Mouse (Mus musculus): Measurements from ENCODE around the gene Crybb1. TPM values are rescaled to one million over a fixed set of nuclear protein-coding genes. Genes with fewer than 3 reads are reported as not detected.

Crybb1 gene
- total RNA-seq, 2 experiments from 2014 or later = 2.4 to 4.1 TPM

DNA sequence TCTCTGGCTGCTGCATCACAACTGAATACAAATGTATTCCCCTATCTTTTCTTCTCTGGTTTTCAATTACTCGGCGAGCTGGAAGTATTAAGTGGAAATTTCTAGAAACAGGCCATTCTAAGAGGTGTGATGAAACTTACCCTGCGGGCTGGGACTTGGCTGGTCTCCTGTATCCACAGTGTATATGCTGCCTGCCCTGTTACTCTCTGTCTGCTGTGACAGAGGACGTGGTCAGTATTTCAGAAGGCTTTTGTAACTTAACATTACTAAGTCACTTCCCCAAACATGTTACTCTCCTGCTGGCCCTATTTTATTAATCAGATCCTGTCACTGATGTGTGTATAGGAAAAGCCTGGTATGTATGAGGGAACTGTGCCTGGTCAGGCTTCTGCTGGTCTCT lies 26.1 kb downstream of the Crybb1 start:
- intact Hi-C loops (cut with DNase I) = no loop called here
- no peak for DNase-seq

DNA sequence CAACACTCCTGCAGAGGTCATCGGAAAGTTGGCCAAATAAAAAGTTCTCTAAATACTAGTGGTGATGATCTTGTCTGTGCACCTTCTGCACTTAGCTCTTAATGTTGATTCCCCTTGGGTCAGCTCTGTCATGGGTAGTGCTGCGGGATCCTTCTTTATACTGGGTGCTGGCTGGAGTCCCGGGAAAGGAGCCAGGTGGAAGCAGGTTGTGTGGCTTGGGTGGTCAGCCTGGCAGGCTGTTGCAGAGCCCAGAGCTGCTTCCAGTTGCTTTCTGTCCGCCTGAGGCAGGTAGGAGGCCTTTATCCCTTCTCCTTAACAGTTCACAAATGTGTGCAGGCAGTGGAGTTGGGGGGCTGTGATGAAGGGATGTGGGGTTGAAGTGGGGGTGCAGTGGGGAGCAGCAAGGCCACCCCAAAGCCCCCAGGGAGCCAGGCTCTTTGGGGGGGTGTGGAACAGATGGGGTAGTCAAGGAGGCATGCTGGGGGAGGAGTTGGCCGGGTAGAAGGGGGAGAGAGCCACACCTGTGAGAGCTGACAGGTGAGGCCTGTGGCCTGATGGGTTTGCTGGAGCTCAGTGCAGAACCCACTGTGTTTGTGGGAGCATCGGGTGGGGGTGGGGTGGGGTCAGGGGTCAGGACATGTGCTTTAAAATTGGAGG lies 26.6 kb downstream of the Crybb1 start:
- intact Hi-C loops (cut with DNase I) = no loop called here
- DNase-seq = no peak

DNA sequence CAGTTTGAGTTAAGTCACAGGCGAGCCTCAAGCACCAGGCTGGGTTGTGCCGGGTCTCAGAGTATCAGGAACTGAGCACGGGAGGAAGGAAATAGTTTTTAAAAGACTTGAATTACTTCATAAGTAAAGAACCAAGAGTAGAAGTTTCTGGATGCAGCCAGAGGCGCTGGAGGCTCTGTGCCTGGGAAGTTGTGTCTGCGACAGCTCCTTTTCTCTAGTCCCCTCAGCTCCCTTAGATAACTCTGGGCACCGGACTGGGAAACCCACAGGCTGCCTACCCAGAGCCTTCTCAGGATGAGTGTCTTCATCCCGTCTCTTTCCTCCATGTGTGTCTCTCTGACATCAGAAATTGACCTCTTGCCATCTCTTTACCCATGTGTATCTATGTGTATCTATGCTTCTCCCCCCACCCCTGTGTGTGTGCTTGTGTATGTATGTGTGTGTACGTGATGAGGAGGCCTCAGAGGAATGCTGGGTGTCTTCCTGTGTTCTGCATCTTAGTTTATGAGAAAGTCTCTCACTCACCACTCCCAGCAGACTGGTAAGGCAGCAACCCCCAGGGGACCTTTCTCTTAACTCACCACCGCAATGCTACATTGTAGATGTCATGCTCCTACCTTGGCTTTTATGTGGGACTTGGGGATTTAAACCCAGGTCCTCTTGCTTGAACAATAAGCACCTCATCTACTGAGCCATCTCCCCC lies 27.3 kb downstream of the Crybb1 start:
- intact Hi-C loops (cut with DNase I) = no loop called here
- no peak for DNase-seq

DNA sequence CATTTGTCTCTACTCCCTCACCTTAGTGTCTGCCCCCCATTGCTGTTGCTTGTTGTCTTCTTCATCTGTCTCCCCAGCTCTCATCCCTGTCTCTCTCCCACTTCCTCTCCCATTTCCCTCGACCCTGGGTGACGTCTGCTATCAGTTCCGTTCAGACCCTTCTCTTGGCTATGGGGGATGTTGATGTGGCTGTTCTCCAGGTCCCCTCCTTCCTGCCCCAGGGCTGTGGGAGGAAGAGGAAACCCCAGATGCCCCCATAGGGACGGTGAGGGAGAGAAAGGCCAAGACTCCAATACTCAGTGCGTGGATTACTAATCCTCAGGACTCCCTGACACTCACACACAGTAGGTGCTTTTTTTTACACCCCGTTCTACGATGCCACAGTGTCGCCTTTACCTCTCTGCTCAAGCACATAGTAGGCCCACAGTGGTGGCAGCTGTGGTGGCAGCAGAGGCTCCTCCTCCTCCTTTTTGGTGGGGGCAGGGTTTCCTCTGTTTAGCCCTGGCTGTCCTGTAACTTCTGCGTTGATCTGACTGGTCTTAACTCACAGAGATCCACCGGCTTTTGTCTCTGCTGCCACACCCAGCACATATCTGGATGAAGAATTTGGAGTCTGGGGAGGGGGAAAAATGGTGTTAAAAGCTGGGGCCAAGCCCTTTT lies 28.1 kb downstream of the Crybb1 start:
- intact Hi-C loops (cut with DNase I) = no loop called here
- no peak for DNase-seq

DNA sequence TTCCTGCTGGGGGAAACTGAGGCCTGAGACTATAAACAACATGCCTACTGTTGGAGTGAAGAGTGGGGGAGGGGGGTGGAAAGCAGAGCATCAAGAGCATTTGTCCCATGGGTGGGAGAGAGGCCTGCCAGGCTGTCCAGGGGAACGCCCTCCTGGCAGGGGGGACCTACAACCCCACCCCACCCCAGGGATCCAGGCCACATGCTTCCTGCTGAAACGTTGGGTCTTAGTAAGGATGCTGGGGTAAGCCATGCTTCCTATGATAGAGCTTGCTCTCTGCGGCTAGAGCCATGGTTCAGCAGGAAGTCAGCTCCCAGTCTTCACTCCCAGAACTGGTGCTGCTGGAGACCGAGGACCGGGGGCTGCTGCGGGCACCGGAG lies 28.6 kb downstream of the Crybb1 start:
- intact Hi-C loops (cut with DNase I) = no loop called here
- DNase-seq = no peak

DNA sequence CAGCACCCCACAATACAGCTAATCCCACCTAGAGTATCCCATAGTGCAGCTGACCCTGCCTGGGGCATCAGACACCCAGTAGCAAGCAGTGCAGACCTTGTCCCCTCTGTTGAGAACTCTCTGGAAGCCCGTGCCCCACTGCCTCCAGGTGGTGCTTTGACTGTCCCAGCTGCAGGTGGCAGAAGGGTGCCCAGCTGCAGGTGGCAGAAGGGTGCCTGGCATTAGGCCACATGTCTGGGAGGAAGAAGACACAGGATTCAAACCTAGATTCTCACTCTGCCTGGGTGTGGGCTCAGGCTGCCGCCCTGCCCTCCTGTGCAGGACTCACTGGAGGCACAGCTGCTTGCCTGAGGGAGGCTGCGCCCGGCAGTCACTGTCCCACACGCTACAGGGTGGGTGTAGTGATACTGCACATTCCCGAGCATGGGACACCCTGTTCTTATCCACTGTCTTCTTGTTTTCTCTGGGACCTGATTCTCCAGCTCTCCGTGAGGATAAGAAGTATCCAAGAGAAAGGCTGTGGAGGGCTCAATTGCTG lies 30.0 kb downstream of the Crybb1 start:
- intact Hi-C loops (cut with DNase I) = no loop called here
- no peak for DNase-seq

DNA sequence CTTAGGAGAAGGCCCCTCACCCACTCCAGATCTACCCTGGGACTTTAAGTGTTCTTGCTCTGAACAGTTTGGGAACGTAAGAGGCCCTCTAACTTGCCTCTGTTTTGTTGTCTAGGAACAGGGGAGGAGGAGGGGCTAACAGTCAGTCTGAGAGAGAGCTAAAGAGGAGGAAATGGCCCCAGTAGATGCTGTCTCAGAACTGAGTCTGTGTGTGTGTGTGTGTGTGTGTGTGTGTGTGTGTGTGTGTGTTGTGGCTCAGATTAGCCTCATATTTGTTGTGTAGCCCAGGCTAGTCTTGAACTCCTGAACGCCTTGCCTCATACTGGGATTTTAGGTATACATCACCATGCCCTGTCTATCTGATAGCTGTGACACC lies 31.0 kb downstream of the Crybb1 start:
- DNase-seq = no peak

DNA sequence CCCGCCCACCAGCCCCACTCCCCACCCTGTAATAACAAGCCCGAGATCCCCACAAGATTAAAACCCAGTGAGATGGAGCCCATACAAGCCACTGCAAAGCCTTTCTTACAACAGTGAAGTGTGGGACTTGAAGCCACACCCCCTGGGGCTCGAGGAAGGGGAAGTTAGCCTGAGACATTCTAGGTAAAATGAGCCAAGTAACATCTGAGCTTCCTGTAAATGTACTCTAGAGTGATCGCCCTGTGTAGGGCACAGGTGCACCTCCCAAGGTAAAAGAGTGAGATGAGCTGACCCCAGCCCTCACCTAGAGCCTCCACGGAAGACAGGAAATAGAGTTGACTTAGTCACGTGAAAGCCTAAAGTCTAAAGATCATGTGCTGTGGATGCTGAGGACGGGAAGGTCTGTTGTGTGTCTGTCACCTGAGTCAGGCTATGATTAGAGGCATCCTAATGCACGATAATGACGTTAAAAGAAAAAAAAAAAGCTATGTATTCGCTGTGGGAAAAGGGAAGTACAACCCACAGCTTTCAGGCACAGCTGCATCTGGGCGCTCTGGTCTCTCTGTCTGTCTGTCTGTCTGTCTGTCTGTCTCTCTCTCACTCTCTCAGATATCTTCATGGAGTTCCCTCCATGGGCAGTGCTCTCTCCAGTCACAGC lies 31.5 kb downstream of the Crybb1 start:
- DNase-seq = no peak
- intact Hi-C loops (cut with DNase I) = no loop called here

More for the DNA sequence above, 31.0 kb downstream of the Crybb1 start:
- intact Hi-C loops (cut with DNase I) = no loop called here

DNA sequence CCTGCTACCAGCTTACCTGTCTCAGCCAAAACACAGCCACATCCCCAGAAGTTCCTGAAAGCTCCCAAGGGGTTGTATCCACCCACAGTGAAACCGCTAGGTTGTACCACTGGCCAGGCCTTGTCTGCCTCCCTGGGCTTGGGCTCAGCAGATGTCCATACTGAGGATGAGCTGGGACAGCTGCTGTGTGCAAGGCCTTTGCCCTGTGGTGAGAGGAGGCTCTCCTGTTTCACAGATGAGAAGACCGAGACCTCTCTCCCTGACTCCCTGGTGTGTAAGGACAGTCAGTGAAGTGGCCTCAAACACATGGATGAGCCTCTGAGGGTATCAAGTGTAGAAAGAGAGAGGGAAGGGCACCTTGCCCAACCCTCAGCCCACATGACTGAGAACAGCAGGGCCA lies 32.0 kb downstream of the Crybb1 start:
- no peak for DNase-seq
- intact Hi-C loops (cut with DNase I) = no loop called here

DNA sequence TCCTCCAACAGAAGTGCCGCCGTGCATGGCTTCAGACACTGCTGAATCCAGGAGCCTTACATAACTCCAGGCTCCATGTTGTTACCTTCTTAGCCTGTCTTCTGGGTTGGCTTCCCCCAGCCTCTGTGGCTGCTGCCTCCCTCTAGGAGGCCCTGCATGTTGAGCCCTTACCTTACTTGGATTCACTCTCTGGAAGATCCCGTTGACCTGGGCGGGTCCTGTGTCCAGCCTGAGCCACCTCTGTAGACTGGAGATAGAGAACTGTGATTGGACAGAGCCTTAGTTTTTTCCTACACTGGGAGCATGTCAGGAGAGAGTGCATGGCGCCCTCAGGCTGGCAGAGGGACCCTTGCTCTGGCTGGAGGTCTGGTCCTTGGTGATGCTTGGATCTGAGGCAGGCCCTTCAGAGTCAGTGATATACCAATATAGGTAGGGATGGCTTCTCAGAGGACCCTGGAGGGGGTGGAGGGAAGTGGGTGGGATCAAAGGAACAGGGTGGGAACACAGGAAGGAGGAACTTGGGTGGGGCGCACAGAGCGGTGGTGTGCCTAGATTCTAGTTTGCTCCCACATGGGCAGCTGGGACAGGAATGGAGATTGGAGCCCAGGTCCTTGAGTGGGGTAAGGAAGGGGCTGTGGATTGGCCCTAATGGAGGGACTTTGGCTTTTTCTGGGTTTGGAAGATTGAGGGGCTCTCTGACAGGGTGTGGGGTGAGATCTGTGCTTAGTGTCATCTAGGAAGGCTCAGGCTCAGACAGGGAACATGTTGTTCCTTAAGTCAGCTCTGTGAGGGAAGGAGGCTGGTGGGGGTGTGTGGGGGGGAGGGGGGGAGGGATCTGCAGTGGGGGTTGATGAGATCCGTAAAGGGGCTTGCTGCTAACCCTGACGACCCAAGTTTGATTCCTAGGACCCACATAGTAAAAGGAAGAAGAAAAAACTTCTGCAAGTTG lies 32.9 kb downstream of the Crybb1 start:
- no peak for DNase-seq
- intact Hi-C loops (cut with DNase I) = no loop called here

DNA sequence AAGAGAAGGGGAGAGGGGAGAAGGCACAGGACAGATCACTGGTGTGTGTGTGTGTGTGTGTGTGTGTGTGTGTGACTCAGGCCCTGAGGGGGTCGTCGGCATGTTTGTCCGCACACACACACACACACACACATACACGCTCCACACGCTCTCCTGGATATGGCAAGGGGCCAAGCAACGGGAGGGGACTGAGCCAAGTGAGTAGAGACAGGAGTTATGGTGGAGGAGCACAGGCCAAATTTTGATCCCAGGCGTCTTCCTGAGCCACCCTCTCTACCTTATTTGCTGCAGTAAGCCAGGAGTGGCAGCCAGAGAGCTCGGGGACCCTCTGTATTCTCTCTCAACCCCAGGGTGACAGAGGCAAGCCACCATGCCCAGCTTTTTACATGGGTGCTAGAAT lies 33.6 kb downstream of the Crybb1 start:
- intact Hi-C loops (cut with DNase I) = no loop called here
- no peak for DNase-seq

DNA sequence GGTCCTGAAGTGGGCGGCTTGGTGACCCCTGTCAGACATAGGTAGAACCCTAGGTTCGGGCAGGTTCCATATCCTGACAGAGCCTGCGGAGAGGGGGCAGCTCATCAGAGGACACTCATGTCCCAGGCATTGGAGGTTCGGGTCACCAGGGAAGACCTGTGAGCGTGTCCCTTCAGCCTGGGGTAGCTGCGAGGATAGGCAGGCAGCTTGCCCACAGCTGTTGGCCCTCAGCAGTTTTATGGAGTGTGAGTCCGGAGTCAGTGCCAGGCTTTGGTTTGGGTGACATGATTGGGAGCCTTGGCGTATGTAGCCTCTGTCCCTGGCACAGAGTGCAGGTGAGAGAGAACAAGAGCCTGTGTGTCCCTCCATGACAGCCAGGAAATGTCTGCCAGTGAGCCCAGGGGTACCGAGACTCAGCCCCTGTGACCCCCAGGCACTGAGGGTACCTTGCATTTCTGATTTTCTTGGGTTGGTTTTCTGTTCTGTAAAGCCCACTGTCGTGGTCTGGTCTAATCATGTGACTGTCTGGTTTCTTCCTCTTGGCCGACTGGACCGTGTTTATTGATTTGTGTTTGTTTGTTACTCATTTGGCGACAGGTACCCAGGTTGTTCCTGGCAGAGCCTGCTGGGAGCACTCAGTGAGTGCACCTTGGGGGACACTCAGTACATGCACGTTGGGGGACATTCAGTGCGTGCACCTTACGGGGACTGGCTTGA lies 34.4 kb downstream of the Crybb1 start:
- DNase-seq = peak; percentile 62 to 68
- intact Hi-C loops (cut with DNase I) = no loop called here

DNA sequence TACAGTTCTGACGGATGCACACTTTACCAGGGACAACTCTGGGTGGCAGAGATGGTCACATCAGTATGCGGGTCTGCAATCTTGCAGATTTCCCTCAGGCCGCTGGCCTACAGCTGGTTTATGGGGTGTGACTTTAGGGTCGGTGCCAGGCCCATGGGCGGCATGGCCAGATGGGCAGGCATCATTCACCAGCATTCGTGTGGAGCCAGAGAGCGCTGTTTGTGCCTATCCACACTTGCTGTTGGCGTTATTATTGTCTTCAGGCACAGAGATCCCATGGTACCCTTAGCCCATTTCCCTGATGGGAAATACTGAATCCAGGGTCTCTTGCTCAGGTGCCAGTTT lies 34.9 kb downstream of the Crybb1 start:
- intact Hi-C loops (cut with DNase I) = no loop called here

DNA sequence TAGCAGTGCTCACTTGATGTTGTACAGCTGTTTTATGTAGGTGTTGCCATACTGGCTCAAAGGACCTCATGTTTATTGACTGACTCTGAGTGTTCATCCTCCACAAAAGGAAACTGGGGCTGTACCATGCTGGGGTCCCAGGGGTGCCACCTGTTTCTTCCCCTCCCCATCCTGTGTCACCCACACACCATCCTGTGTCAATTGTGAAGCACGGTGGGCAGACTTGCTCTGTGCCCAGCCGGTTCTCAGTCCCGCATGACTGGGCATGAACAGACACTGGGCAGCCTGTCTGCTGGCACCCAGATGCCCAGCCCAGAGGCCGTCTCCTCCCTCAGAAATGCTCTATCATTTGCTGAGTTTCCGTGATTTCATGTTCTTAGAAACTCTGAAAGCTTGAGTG lies 36.3 kb downstream of the Crybb1 start:
- no peak for DNase-seq
- intact Hi-C loops (cut with DNase I) = no loop called here

More for the DNA sequence above, 34.9 kb downstream of the Crybb1 start:
- no peak for DNase-seq

DNA sequence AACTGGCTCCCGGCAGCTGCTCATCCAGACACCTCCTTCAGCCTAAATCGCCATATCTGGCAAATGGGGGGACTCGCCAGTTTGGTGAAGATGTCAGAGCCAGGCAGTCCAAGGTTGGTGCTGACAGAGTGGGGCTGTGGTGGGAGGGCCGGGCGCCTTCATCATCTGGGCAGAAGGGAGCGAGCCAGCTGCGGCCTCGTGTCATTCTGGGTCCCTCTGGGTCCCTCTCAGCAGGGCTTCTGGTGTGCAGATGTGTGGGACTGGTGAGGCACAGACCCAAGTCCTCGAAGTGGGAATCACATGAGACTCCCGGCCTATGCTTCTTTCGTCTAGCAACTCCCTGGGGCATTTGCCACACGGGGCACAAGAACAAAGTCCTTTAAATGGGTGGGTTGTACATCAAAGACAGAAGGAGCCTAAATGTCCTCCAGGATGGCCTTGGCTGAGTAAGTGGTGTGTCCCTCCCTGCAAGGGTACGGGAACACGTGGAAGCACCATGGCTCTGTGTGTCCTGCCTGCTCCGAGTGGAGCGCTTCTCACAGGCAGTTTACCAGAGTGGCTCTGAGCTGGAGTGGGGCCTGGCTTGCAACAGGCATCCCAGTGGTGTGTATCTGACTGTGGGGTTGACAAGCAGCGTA lies 36.8 kb downstream of the Crybb1 start:
- intact Hi-C loops (cut with DNase I) = no loop called here
- no peak for DNase-seq

DNA sequence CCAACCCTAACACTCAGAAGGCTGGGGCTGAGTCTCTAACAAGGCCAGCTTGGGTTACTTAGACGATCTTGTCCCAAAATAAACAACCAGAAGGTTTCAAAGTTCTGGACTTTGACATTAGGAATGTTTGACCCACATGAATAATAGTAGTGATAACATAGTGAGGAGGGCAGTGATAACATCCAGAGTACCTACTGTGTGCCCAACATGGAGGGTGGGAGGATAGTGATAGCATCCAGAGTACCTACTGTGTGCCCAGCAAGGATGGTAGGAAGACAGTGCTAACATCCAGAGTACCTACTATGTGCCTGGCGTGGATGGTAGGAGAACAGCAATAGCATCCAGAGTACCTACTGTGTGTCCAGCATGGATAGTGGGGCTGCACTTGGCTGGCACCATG lies 38.2 kb downstream of the Crybb1 start:
- no peak for DNase-seq
- intact Hi-C loops (cut with DNase I) = no loop called here

DNA sequence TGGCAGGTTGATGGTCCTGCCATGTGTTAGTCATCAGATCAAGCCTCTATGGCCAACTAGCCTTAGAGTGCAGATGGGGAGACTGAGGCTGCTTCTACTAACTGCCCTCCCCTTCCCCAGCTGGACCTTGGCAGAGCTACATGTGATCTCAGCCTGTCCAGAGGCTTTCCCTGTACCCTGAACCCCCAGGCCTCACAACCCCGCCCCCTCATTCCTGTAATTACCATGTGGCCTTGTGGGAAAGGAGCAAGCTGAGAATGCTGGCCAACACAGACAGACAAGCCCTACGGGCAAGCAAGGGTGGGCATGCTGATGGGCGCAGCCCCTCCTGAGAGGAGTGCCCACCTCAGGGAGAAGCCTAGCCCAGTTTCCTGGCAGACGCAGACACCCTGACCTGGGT lies 39.1 kb downstream of the Crybb1 start:
- intact Hi-C loops (cut with DNase I) = no loop called here
- no peak for DNase-seq

DNA sequence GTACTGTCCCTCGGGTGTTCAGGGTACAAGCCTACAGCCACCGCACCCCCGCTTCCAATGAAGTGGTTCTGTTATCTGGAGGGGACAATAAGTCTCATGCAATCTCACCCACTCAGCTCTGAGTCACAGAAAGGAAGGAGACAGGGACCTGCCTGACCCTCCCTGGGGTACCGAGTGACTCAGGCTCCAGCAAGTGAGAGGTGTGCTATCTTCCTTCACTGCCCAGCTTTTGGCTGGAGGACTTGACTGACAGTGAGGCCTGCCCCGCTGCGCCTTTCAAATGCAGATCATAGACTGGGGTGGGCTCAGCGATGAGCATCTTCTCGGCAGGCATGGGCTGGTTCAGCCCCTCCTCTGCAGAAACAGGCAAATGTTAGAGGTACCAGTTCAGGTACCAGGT lies 39.5 kb downstream of the Crybb1 start:
- intact Hi-C loops (cut with DNase I) = no loop called here
- no peak for DNase-seq

DNA sequence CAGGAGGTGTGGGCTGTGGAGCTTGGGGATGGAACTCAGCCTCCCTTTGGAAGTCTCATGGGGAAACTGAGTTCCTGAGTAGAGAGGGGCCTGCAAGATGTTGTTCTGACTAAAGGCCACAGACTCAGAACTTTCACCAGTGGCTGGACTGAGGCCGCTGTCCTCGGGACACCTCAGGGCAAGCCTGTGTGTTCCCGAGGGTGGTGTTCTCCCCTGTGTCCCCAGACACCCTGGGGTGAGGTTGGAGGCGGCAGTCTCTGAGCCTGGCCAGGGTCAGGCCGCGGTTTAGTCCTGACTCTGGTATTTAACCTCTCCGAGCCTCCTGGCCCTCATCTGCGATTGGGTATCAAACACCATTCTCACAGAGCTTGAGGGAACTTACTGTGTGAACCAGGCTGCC lies 39.9 kb downstream of the Crybb1 start:
- intact Hi-C loops (cut with DNase I) = no loop called here
- no peak for DNase-seq

All from gastrocnemius, postnatal 36 days (tissue).